Mouse (Mus musculus): ENCODE results near the gene Sycp2.

GRCm38 (mm10) chr2:178304669-178305068 is 102.8 kb downstream of the Sycp2 start:
- TF ChIP-seq CTCF (IDR thresholded peaks at IDR 0.05; ENCODE audit: control insufficient read depth, insufficient read depth, insufficient replicate concordance, low read depth, low read length) (no peak), POLR2A (IDR thresholded peaks at IDR 0.05; ENCODE audit: control insufficient read depth, low read depth, low read length) (no peak)

All from testis, adult 2 months (tissue).